Mouse (Mus musculus) T-helper 2 cell (primary cell): Measurements from ENCODE around the gene Ifi27l2a.

Experiments
- in situ Hi-C: fragments of 300-600 bp; cut with MboI, MseI; formaldehyde crosslinking; loops from one replicate; pipeline ENCODE4 v1.15.1; 2025; ENCODE audit warnings: high pct_unique_total_duplicates

Ifi27l2a gene

DNA sequence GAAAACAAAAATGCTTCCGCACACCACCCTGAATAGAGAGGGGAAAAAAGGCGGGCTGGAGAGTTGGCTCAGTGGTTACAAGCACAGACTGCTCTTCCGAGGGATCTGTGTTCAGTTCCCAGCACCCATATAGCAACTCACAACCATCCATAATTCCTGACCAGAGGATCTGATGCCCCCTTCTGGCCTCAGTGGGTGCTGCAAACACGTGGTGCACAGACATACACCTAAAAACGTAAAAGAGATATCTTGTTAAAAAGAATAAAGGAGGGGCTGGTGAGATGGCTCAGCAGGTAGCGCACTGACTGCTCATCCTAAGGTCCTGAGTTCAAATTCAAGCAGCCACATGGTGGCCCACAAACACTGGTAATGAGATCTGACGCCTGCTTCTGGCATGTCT lies 16.8 kb downstream of the Ifi27l2a start:
- in situ Hi-C loops: loop anchor here (5.0 kb wide), 1 partner anchor 66 kb away; no protein-coding TSS in a partner anchor

DNA sequence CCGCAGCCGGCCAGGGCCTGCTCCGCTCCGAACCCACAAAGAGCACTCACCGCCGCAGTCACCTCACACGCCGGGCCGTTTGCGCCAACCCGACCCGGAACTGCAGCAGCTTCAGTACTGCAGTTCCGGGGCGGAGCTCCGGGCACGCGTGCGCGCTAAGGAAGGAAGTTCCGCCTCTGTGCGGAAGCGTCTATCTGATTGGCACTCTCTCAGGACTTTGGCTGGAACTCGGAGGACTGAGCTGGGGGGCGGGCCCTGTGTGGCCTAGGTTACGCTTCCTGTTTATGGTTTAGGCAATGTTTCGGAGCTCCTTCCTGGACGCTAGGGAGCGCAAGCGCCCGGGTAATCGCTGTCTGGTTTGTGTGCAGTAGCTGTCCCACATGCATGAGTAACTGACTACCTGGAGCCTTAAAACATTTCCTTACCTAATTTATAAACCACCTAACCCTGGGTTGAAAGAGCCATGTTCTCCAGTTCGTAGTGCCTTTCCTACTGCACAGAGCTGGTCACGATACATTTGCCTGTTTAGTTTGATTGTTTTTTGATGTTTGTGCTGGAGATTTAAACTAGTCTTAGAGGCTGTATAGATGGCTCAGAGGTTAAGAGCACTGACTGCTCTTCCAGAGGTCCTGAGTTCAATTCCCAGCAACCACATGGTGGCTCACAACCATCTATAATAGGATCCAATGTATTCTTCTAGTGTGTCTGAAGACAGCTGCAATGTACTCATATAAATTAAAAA lies 17.6 kb downstream of the Ifi27l2a start, which contains the start of gene Ddx24:
TSS of gene Ddx24 (minus strand) at position 102 of the 742 bp plus-strand sequence.
- in situ Hi-C loops: loop anchor here (5.0 kb wide), 1 partner anchor 66 kb away; no protein-coding TSS in a partner anchor

DNA sequence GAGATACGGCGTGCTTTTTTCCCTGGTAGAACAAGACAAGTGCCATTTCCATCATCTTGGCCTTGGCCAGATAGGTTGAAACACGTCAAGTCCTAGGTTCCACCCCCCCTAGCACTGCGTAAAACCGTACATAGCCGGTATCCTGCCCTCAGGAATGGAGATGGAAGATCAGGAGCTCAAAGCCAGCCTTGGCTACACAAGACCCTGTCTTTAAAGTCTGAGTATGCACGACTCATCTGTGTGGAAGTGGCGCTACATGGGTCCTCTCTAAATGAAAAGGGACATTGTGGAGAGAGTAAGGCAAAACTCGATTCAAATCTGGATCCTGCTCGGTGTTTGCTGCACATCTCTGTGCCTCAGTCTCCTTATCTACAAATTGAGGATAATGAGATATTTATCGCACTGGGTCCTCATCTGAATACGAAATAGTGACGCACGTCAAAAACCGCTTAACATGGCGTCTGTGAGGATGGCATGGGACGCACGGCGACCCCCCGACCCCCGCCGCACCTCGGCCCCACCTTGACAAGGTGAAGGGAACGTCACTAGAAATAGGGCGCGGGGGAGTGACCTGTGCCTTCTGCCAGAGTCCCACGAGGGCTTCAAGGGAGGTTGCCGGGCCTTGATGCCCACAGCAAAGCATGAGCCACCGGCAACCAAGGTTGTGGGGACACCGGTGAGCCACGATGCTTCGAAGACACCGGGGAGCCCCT lies 18.3 kb downstream of the Ifi27l2a start:
- in situ Hi-C loops: loop anchor here (5.0 kb wide), 1 partner anchor 67 kb away; no protein-coding TSS in a partner anchor

DNA sequence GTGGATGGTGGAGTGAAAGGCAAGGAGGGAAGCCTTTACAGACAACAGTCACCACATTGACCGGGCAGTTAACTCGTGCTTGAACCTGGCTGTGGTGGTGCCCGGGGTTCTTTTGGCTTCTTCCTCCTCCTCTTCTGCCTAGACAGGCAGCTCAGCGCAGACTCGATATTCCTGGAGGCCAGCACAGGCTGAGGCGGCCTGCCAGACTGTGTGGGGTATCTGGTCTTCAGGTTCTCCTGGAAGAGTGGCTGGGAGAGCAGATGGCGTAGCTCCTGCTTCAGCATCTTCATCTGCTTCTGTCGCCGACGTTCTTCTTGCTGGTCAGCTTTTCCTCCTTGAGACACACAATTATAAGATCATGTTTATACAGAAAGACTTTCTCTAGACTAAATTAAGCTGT lies 35.3 kb downstream of the Ifi27l2a start:
- in situ Hi-C loops: no loop called here

DNA sequence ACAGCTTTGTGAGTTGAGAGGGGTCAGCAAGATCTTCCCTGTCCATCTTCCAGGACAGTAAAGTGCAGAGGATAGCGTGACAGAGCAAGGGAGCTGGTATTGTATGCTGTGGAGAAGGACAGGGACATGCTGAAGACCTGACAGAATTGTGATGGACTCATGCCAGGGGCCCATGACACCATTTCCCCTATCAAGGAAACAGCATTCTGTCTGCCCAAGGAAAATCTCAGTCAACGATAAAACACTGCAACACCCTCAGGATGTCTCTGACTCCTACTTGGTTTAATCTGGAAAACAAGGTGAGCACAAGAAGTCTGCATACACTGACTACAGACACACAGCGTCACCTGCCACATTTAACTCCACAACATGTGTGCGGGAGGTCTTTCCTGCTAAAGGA lies 35.8 kb downstream of the Ifi27l2a start, which contains the start of gene 9330161L09Rik:
TSS of gene 9330161L09Rik (minus strand) at position 101 of the 400 bp plus-strand sequence.
- in situ Hi-C loops: no loop called here

DNA sequence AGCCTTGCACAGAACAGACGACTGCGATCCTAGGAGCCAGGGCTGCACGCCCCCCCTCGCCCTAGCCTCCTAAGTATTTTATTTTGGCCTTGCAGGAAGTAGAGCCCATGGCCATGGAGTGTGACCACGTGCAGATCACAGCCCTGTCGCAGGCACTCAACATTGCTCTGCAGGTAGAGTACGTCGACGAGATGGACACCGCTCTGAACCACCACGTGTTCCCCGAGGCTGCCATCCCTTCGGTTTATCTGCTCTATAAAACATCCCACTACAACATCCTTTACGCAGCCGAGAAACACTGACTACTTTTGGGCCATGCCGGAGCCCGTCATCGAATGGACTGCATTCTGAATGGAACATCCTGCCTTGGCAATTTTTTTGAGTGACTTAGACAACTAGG lies 39.3 kb downstream of the Ifi27l2a start:
- in situ Hi-C loops: no loop called here

DNA sequence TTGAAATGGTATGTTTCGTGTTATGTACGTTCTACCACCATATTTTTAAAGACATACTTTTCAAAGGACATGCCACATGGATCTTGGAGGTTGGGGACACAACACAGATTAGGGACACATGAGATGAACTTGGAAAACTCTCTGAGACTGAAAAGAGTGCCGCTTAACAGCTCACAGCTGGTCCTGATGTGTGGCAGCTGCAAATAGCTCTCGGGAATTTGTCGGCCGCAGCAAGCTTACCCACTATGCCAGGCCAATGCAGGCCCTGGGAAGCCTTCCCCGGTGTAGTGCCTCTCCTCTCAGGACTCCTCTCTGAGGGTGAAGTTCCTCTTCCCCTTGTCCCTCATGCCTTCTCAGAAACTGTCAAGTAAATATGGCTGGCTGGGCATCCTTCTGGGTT lies 46.7 kb downstream of the Ifi27l2a start:
- in situ Hi-C loops: no loop called here

DNA sequence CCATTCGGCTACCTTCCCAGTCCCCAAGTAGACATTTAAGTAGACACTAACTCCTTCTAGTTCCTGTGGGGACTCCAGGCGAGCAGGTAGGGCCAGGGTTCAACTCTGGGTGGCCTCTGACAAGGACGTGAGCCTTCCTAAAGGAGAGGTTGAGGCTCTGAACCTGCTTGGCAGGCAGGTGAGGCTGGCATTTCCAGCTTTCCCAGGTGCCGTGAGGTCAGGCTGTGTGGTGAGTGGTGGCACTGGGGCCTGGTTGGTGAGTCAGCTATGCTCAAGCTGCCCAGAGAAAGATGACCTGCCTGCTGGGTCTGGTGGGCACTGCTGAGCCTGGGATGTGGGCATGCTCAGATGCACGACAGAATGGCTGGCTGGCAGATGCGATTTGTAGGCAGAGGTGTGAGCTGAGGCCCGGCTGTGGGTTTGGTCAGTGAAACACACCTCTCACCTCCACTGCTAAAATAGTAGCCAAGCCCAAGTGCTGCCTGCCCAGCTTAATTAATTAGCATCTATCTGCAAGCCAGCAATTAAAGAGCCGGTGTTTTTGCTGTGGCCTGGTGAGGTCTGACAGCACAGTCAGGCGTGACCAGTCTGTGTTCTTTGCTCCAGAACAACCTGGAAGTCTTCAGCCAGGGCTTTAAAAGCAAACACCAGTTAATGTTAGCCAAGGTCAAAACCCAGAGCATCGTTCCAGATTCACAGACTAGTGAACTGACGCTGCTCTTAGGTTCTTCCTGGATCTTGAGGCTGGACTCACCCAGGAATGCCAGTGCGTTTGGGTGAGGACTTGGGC lies 47.8 kb downstream of the Ifi27l2a start:
- in situ Hi-C loops: no loop called here

DNA sequence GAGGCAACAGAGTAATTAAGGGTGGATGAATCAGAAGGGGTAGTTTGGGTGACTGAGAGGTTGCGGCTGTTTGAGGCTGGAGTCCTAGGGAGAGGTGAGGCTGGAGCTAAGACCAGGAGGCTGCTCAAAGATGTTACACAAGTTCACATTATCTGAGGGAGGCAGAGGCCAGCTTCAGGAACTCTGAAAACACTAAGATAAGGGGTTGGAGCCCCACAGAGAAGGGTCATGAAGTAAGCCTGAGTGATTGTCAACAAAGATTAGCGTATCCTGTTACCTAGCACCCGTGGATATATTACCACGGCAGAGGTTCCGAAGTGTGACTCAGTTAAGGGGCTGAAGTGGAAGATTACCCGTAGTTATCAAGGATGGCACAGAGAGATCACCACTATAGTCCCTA lies 50.0 kb downstream of the Ifi27l2a start:
- in situ Hi-C loops: no loop called here
